Comparison of ENCODE assay signal across 13 mouse cellular contexts in the genomic region with DNA sequence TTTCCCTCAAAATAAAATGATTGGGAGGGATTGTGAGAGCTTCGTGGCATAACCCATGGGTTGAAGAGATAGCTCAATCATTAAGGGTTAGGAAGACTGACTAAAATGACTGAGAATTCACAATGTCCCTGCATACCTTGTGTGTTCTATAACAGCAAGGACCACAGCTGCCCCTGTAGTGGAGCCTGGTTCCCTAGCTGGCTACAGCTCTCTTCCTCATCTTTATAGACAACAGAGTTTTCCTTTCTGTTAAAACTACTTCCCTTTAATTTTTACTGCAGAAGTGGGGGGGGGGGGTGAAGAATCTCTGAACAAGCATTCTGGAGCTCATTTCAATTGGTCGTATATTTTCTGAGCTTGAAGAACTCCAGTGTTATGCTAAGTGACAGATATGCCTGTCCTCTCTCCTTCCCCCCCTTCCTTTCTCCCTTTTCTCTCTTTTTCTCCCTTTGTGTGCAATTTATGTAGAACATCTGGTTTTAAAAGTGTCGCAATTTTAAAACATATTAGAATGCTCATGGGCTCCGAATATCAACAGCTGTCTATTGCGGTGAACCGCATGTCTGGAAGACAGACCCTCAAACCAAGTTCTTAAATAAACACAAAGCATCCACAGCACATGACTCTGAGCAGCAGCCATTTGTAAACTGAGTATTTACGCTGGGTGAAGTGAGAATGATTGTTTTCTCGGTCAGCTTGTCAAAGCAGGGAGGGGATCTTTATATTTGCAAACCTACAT.
A peak's percentile ranks its signal among the peaks of the same experiment; 100 is the strongest.
DNase-seq lines count a peak whose midpoint lies in the region.
"Had no signal": no experiment of that assay in that cellular context is flagged by ENCODE, and none has a peak within 500 bp of the region (broad histone marks: within the 10 kb centered on the region; RNA-seq: fewer than 3 reads in every experiment).

No protein-coding gene starts in this region.

- peak; percentile 9 to 17 for DNase-seq in kidney, postnatal 4 days
- no peak for DNase-seq in kidney, postnatal 25 days
- DNase-seq in 3T3-L1 (ENCODE audit: low read depth, low spot score): peak; percentile 60
- DNase-seq in NIH3T3 (ENCODE audit: low read depth): peak; percentile 80
- DNase-seq in lung, postnatal 4 days: peak; percentile 6 to 23
- DNase-seq in spleen, postnatal 10 days (ENCODE audit: low spot score in 2 of 2): no peak
- DNase-seq in thymus, adult 18-20 months: no peak
- DNase-seq: cerebellum, postnatal 14 days; gastrocnemius, adult 2 months; heart, adult 11 months; layer of hippocampus, postnatal 36 days; left cerebral cortex, postnatal 4 days; retina, postnatal 1 day had no signal

Comparison
In these comparisons a context has a peak if more than half of its experiments do, and no peak if none do; other contexts are left out.
1. DNase-seq: peak in kidney, postnatal 4 days (2 of 2), 3T3-L1 (single experiment), NIH3T3 (single experiment) and lung, postnatal 4 days (2 of 2); none in kidney, postnatal 25 days (0 of 2), spleen, postnatal 10 days (0 of 2) and thymus, adult 18-20 months (0 of 2).